ENCODE assay signal across 17 mouse cellular contexts in genomic region chr4:103691717-103692116, GRCm38 (mm10).
DNase-seq lines count a peak whose midpoint lies in the region; ATAC-seq and TF ChIP-seq lines count a peak whose summit lies in the region.
"Had no signal": no experiment of that assay in that cellular context is flagged by ENCODE, and none has a peak within 500 bp of the region (broad histone marks: within the 10 kb centered on the region; RNA-seq: fewer than 3 reads in every experiment).

No protein-coding gene starts in this region.

- no peaks in the 10 kb centered on the region for H3K27me3 ChIP-seq in forebrain, embryonic 14.5 days (replicated peaks; ENCODE audit: control insufficient read depth, insufficient read depth, low read length)
- no peaks in the 10 kb centered on the region for H3K27me3 ChIP-seq in forebrain, embryonic 13.5 days
- H3K27me3 ChIP-seq in kidney, embryonic 14.5 days (ENCODE audit: control insufficient read depth, insufficient read depth, low read length), result no peaks in the 10 kb centered on the region
- H3K27me3 ChIP-seq in midbrain, postnatal 0 days (ENCODE audit: insufficient read depth, low read length), result no peaks in the 10 kb centered on the region
- no peaks in the 10 kb centered on the region for H3K27me3 ChIP-seq in midbrain, embryonic 16.5 days (ENCODE audit: control insufficient read depth, insufficient read depth, low read depth, low read length)
- H3K27me3 ChIP-seq in stomach, postnatal 0 days (ENCODE audit: control insufficient read depth, insufficient read depth, low read length), result no peaks in the 10 kb centered on the region
- H3K27me3 ChIP-seq: midbrain, embryonic 12.5 days; neural tube, embryonic 12.5 days had no signal

- H3K9ac ChIP-seq in forebrain, embryonic 14.5 days (ENCODE audit: low read length), result no peak overlapping the region
- H3K9ac ChIP-seq in forebrain, embryonic 13.5 days, result no peak overlapping the region
- H3K9ac ChIP-seq in kidney, embryonic 14.5 days (ENCODE audit: low read depth, low read length), result no peak overlapping the region
- H3K9ac ChIP-seq in midbrain, postnatal 0 days (replicated peaks; ENCODE audit: low read length, poor library complexity, severe bottlenecking), result no peak overlapping the region
- no peak overlapping the region for H3K9ac ChIP-seq in midbrain, embryonic 16.5 days (ENCODE audit: low read depth, low read length)
- no peak overlapping the region for H3K9ac ChIP-seq in stomach, postnatal 0 days (ENCODE audit: low read length)
- H3K9ac ChIP-seq: midbrain, embryonic 12.5 days; neural tube, embryonic 12.5 days had no signal

- H3K9me3 ChIP-seq in forebrain, embryonic 14.5 days (replicated peaks; ENCODE audit: control insufficient read depth, low read length), result no peaks in the 10 kb centered on the region
- no peaks in the 10 kb centered on the region for H3K9me3 ChIP-seq in forebrain, embryonic 13.5 days (replicated peaks)
- H3K9me3 ChIP-seq in kidney, embryonic 14.5 days (ENCODE audit: control insufficient read depth, low read length), result no peaks in the 10 kb centered on the region
- no peaks in the 10 kb centered on the region for H3K9me3 ChIP-seq in midbrain, postnatal 0 days (ENCODE audit: low read length)
- no peaks in the 10 kb centered on the region for H3K9me3 ChIP-seq in midbrain, embryonic 16.5 days (replicated peaks; ENCODE audit: control insufficient read depth, low read length, poor library complexity, severe bottlenecking)
- H3K9me3 ChIP-seq in stomach, postnatal 0 days (ENCODE audit: control insufficient read depth, low read length), result no peaks in the 10 kb centered on the region
- H3K9me3 ChIP-seq: midbrain, embryonic 12.5 days; neural tube, embryonic 12.5 days had no signal

- H3K36me3 ChIP-seq in forebrain, embryonic 14.5 days (ENCODE audit: control insufficient read depth, insufficient read depth, low read length), result no peaks in the 10 kb centered on the region
- no peaks in the 10 kb centered on the region for H3K36me3 ChIP-seq in forebrain, embryonic 13.5 days (ENCODE audit: poor library complexity, severe bottlenecking)
- H3K36me3 ChIP-seq in kidney, embryonic 14.5 days (ENCODE audit: control insufficient read depth, insufficient read depth, low read length), result no peaks in the 10 kb centered on the region
- H3K36me3 ChIP-seq in midbrain, postnatal 0 days (ENCODE audit: insufficient read depth, low read length), result no peaks in the 10 kb centered on the region
- H3K36me3 ChIP-seq in midbrain, embryonic 16.5 days (ENCODE audit: control insufficient read depth, insufficient read depth, low read length), result no peaks in the 10 kb centered on the region
- H3K36me3 ChIP-seq in stomach, postnatal 0 days (ENCODE audit: control insufficient read depth, insufficient read depth, low read length), result no peaks in the 10 kb centered on the region
- H3K36me3 ChIP-seq: midbrain, embryonic 12.5 days; neural tube, embryonic 12.5 days had no signal

- no peaks in the 10 kb centered on the region for H3K4me1 ChIP-seq in forebrain, embryonic 14.5 days (ENCODE audit: control insufficient read depth, insufficient read depth, low read length)
- no peaks in the 10 kb centered on the region for H3K4me1 ChIP-seq in forebrain, embryonic 13.5 days
- H3K4me1 ChIP-seq in kidney, embryonic 14.5 days (ENCODE audit: control insufficient read depth, insufficient read depth, low read length), result no peaks in the 10 kb centered on the region
- H3K4me1 ChIP-seq in midbrain, postnatal 0 days (ENCODE audit: insufficient read depth, low read length), result no peaks in the 10 kb centered on the region
- no peaks in the 10 kb centered on the region for H3K4me1 ChIP-seq in midbrain, embryonic 16.5 days (ENCODE audit: control insufficient read depth, insufficient read depth, low read length)
- H3K4me1 ChIP-seq in stomach, postnatal 0 days (replicated peaks; ENCODE audit: control insufficient read depth, insufficient read depth), result no peaks in the 10 kb centered on the region
- H3K4me1 ChIP-seq: midbrain, embryonic 12.5 days; neural tube, embryonic 12.5 days had no signal

- peak; percentile 65 for DNase-seq in forebrain, embryonic 14.5 days (ENCODE audit: low spot score)
- DNase-seq in kidney, postnatal 10 days, result peak; percentile 17
- DNase-seq in midbrain, postnatal 0 days (ENCODE audit: low spot score), result peak; percentile 51
- DNase-seq in stomach, postnatal 0 days (ENCODE audit: low spot score), result no peak
- DNase-seq: adrenal gland, postnatal 10 days; B cell, adult 2 months; heart, adult 2 months; heart, postnatal 14 days; lung, postnatal 36 days; thymus, postnatal 4 days had no signal

- TF ChIP-seq CTCF in midbrain, postnatal 0 days (IDR thresholded peaks at IDR 0.05), result peak; percentile 67
- peak; percentile 60 for TF ChIP-seq CTCF in stomach, postnatal 0 days (IDR thresholded peaks at IDR 0.05; ENCODE audit: low read depth)

- no peak overlapping the region for H3K4me2 ChIP-seq in forebrain, embryonic 14.5 days (ENCODE audit: low read length)
- no peak overlapping the region for H3K4me2 ChIP-seq in forebrain, embryonic 13.5 days
- H3K4me2 ChIP-seq in kidney, embryonic 14.5 days (replicated peaks; ENCODE audit: low read depth, low read length), result no peak overlapping the region
- no peak overlapping the region for H3K4me2 ChIP-seq in midbrain, postnatal 0 days (ENCODE audit: low read depth, low read length, poor library complexity, severe bottlenecking)
- no peak overlapping the region for H3K4me2 ChIP-seq in midbrain, embryonic 16.5 days (ENCODE audit: low read length)
- H3K4me2 ChIP-seq in stomach, postnatal 0 days (replicated peaks; ENCODE audit: low read depth), result no peak overlapping the region
- H3K4me2 ChIP-seq: liver, embryonic 11.5 days; midbrain, embryonic 12.5 days; neural tube, embryonic 12.5 days had no signal

- ATAC-seq in forebrain, embryonic 14.5 days, result no peak
- ATAC-seq in forebrain, embryonic 13.5 days, result no peak
- ATAC-seq in kidney, embryonic 14.5 days (ENCODE audit: low FRiP score, low TSS enrichment), result no peak
- ATAC-seq in midbrain, postnatal 0 days (ENCODE audit: low FRiP score), result no peak
- no peak for ATAC-seq in midbrain, embryonic 16.5 days
- no peak for ATAC-seq in stomach, postnatal 0 days (ENCODE audit: low FRiP score, low TSS enrichment)
- ATAC-seq: intestine, embryonic 16.5 days had no signal

- WGBS in forebrain, embryonic 14.5 days, result 40% methylated on average over 3 of the region's 3 CpGs
- WGBS in forebrain, embryonic 13.5 days, result 36% methylated on average over 3 of the region's 3 CpGs
- 55% methylated on average over 3 of the region's 3 CpGs for WGBS in kidney, embryonic 14.5 days
- WGBS in midbrain, postnatal 0 days, result 40% methylated on average over 3 of the region's 3 CpGs
- WGBS in midbrain, embryonic 16.5 days, result 47% methylated on average over 3 of the region's 3 CpGs
- WGBS in stomach, postnatal 0 days, result 46% methylated on average over 3 of the region's 3 CpGs

- H3K4me3 ChIP-seq in forebrain, embryonic 14.5 days (ENCODE audit: low read depth, low read length), result no peak overlapping the region
- H3K4me3 ChIP-seq in forebrain, embryonic 13.5 days, result no peak overlapping the region
- no peak overlapping the region for H3K4me3 ChIP-seq in kidney, embryonic 14.5 days (ENCODE audit: low read length)
- no peak overlapping the region for H3K4me3 ChIP-seq in midbrain, postnatal 0 days (ENCODE audit: low read depth, low read length)
- no peak overlapping the region for H3K4me3 ChIP-seq in midbrain, embryonic 16.5 days (ENCODE audit: low read depth, low read length)
- H3K4me3 ChIP-seq in stomach, postnatal 0 days (ENCODE audit: low read depth, low read length), result no peak overlapping the region
- H3K4me3 ChIP-seq: heart, adult 2 months; midbrain, embryonic 12.5 days; neural tube, embryonic 12.5 days had no signal

- no peak for TF ChIP-seq EP300 in stomach, postnatal 0 days (optimal IDR thresholded peaks at IDR 0.05)

- no peak overlapping the region for H3K27ac ChIP-seq in forebrain, embryonic 14.5 days (ENCODE audit: low read depth, low read length)
- no peak overlapping the region for H3K27ac ChIP-seq in forebrain, embryonic 13.5 days
- H3K27ac ChIP-seq in kidney, embryonic 14.5 days (ENCODE audit: low read depth, low read length), result no peak overlapping the region
- H3K27ac ChIP-seq in midbrain, postnatal 0 days (ENCODE audit: low read depth, low read length), result no peak overlapping the region
- H3K27ac ChIP-seq in midbrain, embryonic 16.5 days (ENCODE audit: low read length), result no peak overlapping the region
- no peak overlapping the region for H3K27ac ChIP-seq in stomach, postnatal 0 days (replicated peaks)
- H3K27ac ChIP-seq: heart, adult 2 months; midbrain, embryonic 12.5 days; neural tube, embryonic 12.5 days had no signal
